Mouse (Mus musculus) embryonic facial prominence, embryonic 13.5 days (tissue): ENCODE measurements around the gene Kmt5c. TPM values are rescaled to one million over a fixed set of nuclear protein-coding genes. Genes with fewer than 3 reads are reported as not detected.
A peak's percentile ranks its signal among the peaks of the same experiment; 100 is the strongest.

Experiments used
- ATAC-seq: fragments of 200-750 bp; cut with Nextera tagmentation; 2 replicates; pipeline ENCODE4 v1.8.0; 2017; ENCODE audit warnings: low read depth; ENCODE audit not compliant: insufficient number of reproducible peaks, insufficient read depth, low FRiP score, low TSS enrichment
- H3K27ac ChIP-seq: fragments of 300-500 bp; sonication (generic); 2 replicates; pipeline ENCODE4 v1.5.1; 2015; ENCODE audit warnings: moderate library complexity, mild to moderate bottlenecking, inconsistent platforms
- H3K27me3 ChIP-seq: fragments of 300-500 bp; sonication (generic); 2 replicates; pipeline ENCODE4 v1.6.1; 2015; ENCODE audit warnings: mild to moderate bottlenecking, inconsistent platforms
- H3K36me3 ChIP-seq: fragments of 300-500 bp; sonication (generic); 2 replicates; pipeline ENCODE4 v1.6.1; 2015; ENCODE audit warnings: mild to moderate bottlenecking, inconsistent platforms
- H3K4me1 ChIP-seq: fragments of 300-500 bp; sonication (generic); 2 replicates; pipeline ENCODE4 v1.6.1; 2015; ENCODE audit warnings: inconsistent platforms
- H3K4me2 ChIP-seq: fragments of 300-500 bp; sonication (generic); 2 replicates; pipeline ENCODE4 v1.6.1; 2015; ENCODE audit warnings: moderate library complexity, mild to moderate bottlenecking, inconsistent platforms
- H3K4me3 ChIP-seq: fragments of 300-500 bp; sonication (generic); 2 replicates; pipeline ENCODE4 v1.5.1; 2015; ENCODE audit warnings: mild to moderate bottlenecking, inconsistent platforms
- H3K9ac ChIP-seq: fragments of 300-500 bp; sonication (generic); 2 replicates; pipeline ENCODE4 v1.6.1; 2015; ENCODE audit warnings: mild to moderate bottlenecking, inconsistent platforms
- H3K9me3 ChIP-seq: fragments of 300-500 bp; sonication (generic); 2 replicates; pipeline ENCODE4 v1.6.1; 2016; ENCODE audit warnings: inconsistent platforms
- WGBS: fragments of 180-500 bp; shearing (Covaris S2); methylation state at CpG from one replicate; pipeline ENCODE4 v1.1.7; 2015; ENCODE audit warnings: mixed read lengths; 5-methylcytosine and 5-hydroxymethylcytosine counted together
- polyA plus RNA-seq: library from polyadenylated mRNA; unstranded; fragments of >200 nt; fragmentation: Nextera tagmentation; extraction: Ambion mirVana; gene quantifications from 2 replicates; pipeline ENCODE4 v1.2.1, GENCODE M21; 2015

Kmt5c gene
- polyA plus RNA-seq, 1 experiment from 2014 or later: 62.0 TPM

DNA sequence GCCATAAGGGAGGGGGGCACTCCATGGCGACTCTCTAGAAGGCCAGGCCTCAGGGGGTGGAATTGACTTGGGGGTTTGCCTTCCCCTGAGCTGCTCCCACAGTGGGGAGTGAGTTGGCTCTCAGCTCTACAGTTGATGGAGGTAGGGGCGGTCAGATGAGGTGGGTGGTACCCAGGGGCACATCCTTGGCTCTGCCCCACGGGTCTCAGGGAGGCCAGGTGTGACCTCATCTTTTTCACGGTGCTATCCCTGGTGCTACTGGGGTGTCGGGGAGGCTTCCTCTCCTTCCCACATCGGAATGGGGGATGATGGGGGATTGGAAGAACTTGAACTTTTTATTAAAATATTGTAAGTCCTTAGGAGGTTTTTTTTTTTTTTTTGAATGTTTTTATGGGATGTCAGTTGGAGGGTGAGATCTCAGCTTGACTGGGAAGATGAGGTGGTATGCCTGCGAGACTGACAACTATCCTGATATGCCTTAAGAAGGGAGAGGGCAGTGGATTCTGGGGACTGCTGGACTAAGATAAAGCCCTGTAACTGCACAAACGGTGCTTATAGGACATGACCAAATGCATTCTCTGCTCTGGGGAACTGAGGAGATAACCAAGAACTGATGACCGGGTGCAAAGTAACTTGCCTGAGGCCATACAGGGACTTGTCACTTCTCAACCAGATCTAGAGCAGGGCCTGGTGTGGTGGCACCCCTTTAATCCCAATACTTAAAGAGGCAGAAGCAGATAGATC is 7.4 kb downstream of the Kmt5c start:
- Histone ChIP-seq H3K9me3 (no peaks in the 10 kb centered on the region), H3K4me3 (no peak overlapping the region), H3K9ac (no peak overlapping the region), H3K4me1 (peaks cover 13% of the 10 kb centered on the region), H3K27ac (no peak overlapping the region), H3K36me3 (peaks cover 49% of the 10 kb centered on the region), H3K27me3 (no peaks in the 10 kb centered on the region), H3K4me2 (no peak overlapping the region)
- ATAC-seq: no peak
- 76% methylated on average over 9 of the region's 9 CpGs for WGBS

- no peak overlapping the region for H3K9ac ChIP-seq
- no peaks in the 10 kb centered on the region for H3K27me3 ChIP-seq
- no peak overlapping the region for H3K4me2 ChIP-seq
- 79% methylated on average over 4 of the region's 4 CpGs for WGBS
- peaks cover 16% of the 10 kb centered on the region for H3K4me1 ChIP-seq
- ATAC-seq: no peak
- peaks cover 39% of the 10 kb centered on the region for H3K36me3 ChIP-seq
- H3K4me3 ChIP-seq: no peak overlapping the region
- no peaks in the 10 kb centered on the region for H3K9me3 ChIP-seq
- H3K27ac ChIP-seq: no peak overlapping the region
These were observed 8.4 kb downstream of the Kmt5c start for GRCm38 (mm10) chr7:4748321-4748720.

GRCm38 (mm10) chr7:4749169-4749568 is 9.3 kb downstream of the Kmt5c start:
- no peak overlapping the region for H3K9ac ChIP-seq
- no peak overlapping the region for H3K4me3 ChIP-seq
- no peak for ATAC-seq
- peaks cover 16% of the 10 kb centered on the region for H3K4me1 ChIP-seq
- H3K27ac ChIP-seq: no peak overlapping the region
- no peak overlapping the region for H3K4me2 ChIP-seq
- H3K36me3 ChIP-seq: peaks cover 30% of the 10 kb centered on the region
- no peaks in the 10 kb centered on the region for H3K9me3 ChIP-seq
- WGBS: 79% methylated on average over 2 of the region's 2 CpGs
- H3K27me3 ChIP-seq: no peaks in the 10 kb centered on the region

GRCm38 (mm10) chr7:4751971-4752820 is 12.3 kb downstream of the Kmt5c start:
- peak overlapping the region; percentile 44 for H3K9ac ChIP-seq
- WGBS: 1% methylated on average over 30 of the region's 30 CpGs
- peak overlapping the region; percentile 66 for H3K4me2 ChIP-seq

GRCm38 (mm10) chr7:4752821-4753570 is 13.1 kb downstream of the Kmt5c start, which contains the start of gene Cox6b2:
TSS of gene Cox6b2 (minus strand) at chr7:4753094.
- peak within 1 kb of the TSS; percentile 66 for H3K4me2 ChIP-seq
- H3K4me3 ChIP-seq: peak within 1 kb of the TSS; percentile 48
- H3K27me3 ChIP-seq: no peaks in the 10 kb centered on the region
- H3K27ac ChIP-seq: peak within 1 kb of the TSS; percentile 87
- H3K9ac ChIP-seq: peak within 1 kb of the TSS; percentile 44
- WGBS: 3% methylated on average over 24 of the region's 24 CpGs
- peaks cover 16% of the 10 kb centered on the region for H3K4me1 ChIP-seq
- ATAC-seq: peak; percentile 89
- no peaks in the 10 kb centered on the region for H3K9me3 ChIP-seq
- H3K36me3 ChIP-seq: peaks cover 3% of the 10 kb centered on the region; the same call in 1 of the 2 replicates

More at GRCm38 (mm10) chr7:4751971-4752820, 12.3 kb downstream of the Kmt5c start:
- peak overlapping the region; percentile 87 for H3K27ac ChIP-seq
- peak overlapping the region; percentile 48 for H3K4me3 ChIP-seq
- peak; percentile 79 for ATAC-seq
- no peaks in the 10 kb centered on the region for H3K9me3 ChIP-seq
- H3K36me3 ChIP-seq: peaks cover 4% of the 10 kb centered on the region; the same call in 1 of the 2 replicates
- H3K27me3 ChIP-seq: no peaks in the 10 kb centered on the region
- peaks cover 16% of the 10 kb centered on the region for H3K4me1 ChIP-seq

GRCm38 (mm10) chr7:4759670-4760069 is 19.8 kb downstream of the Kmt5c start:
- Histone ChIP-seq H3K4me1 (no peaks in the 10 kb centered on the region), H3K36me3 (no peaks in the 10 kb centered on the region), H3K27me3 (no peaks in the 10 kb centered on the region), H3K9me3 (no peaks in the 10 kb centered on the region), H3K27ac (no peak overlapping the region), H3K4me3 (no peak overlapping the region), H3K9ac (no peak overlapping the region), H3K4me2 (no peak overlapping the region)
- 54% methylated on average over 1 of the region's 1 CpGs for WGBS
- no peak for ATAC-seq

GRCm38 (mm10) chr7:4764946-4765710 is 25.2 kb downstream of the Kmt5c start:
- no peak overlapping the region for H3K9ac ChIP-seq
- no peak for ATAC-seq
- no peak overlapping the region for H3K27ac ChIP-seq
- no peak overlapping the region for H3K4me3 ChIP-seq
- 10% methylated on average over 4 of the region's 4 CpGs for WGBS
- no peaks in the 10 kb centered on the region for H3K36me3 ChIP-seq
- H3K4me2 ChIP-seq: no peak overlapping the region
- H3K4me1 ChIP-seq: peaks cover 9% of the 10 kb centered on the region; the same call in 1 of the 2 replicates
- H3K27me3 ChIP-seq: no peaks in the 10 kb centered on the region
- H3K9me3 ChIP-seq: no peaks in the 10 kb centered on the region

DNA sequence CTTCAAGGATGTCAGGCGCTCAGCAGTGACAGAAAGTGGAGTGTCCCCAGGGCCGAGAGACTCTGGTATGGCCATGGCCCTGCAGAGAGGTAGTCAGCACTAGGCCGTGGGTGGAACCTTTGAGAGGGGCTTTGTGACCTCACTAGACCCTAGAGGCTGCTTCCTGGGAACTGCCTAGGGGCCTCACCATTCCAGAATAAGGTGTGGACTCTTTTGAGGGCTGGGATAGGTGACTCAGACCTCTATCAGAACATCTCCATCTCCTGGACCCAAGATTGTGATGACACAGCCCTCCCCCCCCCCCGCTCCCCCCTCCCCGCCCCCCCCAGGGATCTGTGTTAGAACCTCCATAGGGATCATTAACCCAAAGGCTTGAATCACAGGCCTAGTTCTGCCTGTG is 31.3 kb downstream of the Kmt5c start, which contains the start of gene Fam71e2:
Gene Fam71e2, minus strand, starts transcription at position 101 of the 400 bp plus-strand sequence.
- no peak within 1 kb of the TSS for H3K9ac ChIP-seq
- peaks cover 19% of the 10 kb centered on the region for H3K27me3 ChIP-seq
- no peak within 1 kb of the TSS for H3K4me2 ChIP-seq
- H3K4me1 ChIP-seq: no peaks in the 10 kb centered on the region
- no peak within 1 kb of the TSS for H3K4me3 ChIP-seq
- ATAC-seq: no peak
- 75% methylated on average over 4 of the region's 5 CpGs for WGBS
- H3K36me3 ChIP-seq: no peaks in the 10 kb centered on the region
- H3K27ac ChIP-seq: no peak within 1 kb of the TSS
- H3K9me3 ChIP-seq: no peaks in the 10 kb centered on the region

GRCm38 (mm10) chr7:4776131-4776530 is 36.2 kb downstream of the Kmt5c start:
- H3K9me3 ChIP-seq: no peaks in the 10 kb centered on the region
- no peak overlapping the region for H3K4me2 ChIP-seq
- peaks cover 60% of the 10 kb centered on the region for H3K27me3 ChIP-seq
- ATAC-seq: no peak
- no peaks in the 10 kb centered on the region for H3K36me3 ChIP-seq
- H3K4me1 ChIP-seq: peaks cover 17% of the 10 kb centered on the region
- no peak overlapping the region for H3K27ac ChIP-seq
- no peak overlapping the region for H3K9ac ChIP-seq
- H3K4me3 ChIP-seq: no peak overlapping the region
- WGBS: 51% methylated on average over 10 of the region's 10 CpGs

DNA sequence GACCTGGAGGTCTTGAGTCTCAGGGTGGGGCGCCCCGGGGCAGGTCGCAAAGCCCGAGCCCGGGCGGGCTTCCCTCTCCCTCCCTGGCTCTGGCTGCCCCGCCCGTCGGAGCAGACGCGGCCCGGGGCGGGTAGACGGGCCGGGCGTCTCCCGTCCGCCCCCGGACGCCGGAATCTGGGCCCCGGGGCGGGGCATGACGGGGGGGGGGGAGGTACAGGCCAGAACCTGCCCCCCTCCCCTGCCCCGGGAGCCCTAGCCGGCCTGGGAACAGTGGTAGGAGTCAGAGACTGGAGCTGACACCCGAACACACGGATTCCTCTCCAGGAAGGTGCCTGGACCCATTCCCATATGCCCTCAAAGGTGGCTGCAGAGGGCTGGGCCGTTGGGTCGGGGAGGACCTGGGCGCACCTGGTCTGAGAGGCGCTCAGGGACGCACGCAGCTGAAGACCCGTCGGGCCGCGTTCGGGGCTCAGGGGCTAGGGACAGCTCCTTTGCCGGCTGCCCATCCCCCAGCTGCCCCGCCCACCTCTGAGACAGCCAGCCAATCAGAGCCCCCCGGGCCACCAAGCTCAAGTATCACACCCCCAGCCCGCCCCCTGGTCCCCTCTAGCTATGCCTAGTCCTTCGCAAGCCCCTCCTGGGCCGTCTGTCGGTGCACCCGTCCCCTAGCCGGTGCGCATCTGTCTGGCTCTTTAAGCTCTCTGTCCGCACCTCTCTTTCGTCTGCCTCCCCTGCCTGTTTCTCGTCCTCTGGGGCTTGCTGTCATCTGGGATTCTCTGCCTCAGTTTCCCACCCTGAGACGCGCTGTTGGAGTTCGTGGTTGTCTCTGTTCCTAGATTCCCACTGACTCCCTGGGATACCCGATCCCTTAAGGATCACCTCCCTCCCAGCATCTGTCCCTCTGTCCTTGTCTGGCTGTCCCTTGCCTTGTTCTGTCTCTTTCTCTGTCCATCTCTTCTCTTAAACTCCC is 37.2 kb downstream of the Kmt5c start:
- peak; percentile 65; the same call in 1 of the 2 replicates for ATAC-seq
- Histone ChIP-seq H3K27me3 (peaks cover 68% of the 10 kb centered on the region), H3K36me3 (no peaks in the 10 kb centered on the region), H3K27ac (no peak overlapping the region), H3K4me1 (peaks cover 17% of the 10 kb centered on the region), H3K4me3 (peak overlapping the region; percentile 41), H3K9ac (peak overlapping the region; percentile 55), H3K9me3 (no peaks in the 10 kb centered on the region), H3K4me2 (peak overlapping the region; percentile 60)
- WGBS: 1% methylated on average over 52 of the region's 56 CpGs
